Mouse (Mus musculus): Measurements from ENCODE around the gene Gpr18.
A peak's percentile ranks its signal among the peaks of the same experiment; 100 is the strongest.

Gene Gpr18

DNA sequence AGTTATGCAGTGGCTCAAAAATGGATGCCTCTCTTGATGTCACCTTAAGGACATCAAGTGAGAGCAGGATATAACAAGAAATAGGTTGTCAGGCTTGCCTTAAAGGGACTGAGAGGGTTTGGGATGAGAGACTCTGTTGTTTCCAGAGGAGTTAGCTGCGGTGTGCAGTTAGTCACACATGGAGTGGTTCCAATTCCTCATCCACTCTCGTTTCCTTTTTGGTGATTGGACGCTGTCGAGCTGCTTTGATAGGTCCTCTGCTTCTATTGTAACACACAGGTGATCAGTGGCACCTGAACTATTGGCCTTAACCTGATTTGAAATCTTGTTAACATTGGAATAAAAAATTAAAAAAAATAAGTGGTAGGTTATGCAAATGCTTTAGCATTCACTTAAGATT is 7.2 kb upstream of the Gpr18 start:
- no peak for DNase-seq (ENCODE audit: low spot score)

DNA sequence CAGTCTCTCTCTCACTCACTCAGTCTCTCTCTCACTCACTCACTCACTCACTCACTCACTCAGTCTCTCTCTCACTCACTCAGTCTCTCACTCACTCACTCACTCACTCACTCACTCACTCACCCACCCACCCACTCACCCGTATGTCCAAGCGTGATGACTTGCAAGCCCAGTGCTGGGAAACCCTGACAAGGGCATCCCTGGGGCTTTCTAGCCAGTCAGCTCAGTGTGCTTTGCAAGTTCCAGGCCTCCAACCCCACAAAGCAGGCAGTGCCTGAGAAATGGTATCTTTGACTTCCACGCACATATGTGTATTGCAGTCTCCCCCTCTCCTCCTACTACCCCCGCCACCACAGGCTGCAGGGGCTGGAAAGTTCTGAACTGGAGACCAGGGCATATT is 6.4 kb upstream of the Gpr18 start:
- DNase-seq (ENCODE audit: low spot score): no peak

DNA sequence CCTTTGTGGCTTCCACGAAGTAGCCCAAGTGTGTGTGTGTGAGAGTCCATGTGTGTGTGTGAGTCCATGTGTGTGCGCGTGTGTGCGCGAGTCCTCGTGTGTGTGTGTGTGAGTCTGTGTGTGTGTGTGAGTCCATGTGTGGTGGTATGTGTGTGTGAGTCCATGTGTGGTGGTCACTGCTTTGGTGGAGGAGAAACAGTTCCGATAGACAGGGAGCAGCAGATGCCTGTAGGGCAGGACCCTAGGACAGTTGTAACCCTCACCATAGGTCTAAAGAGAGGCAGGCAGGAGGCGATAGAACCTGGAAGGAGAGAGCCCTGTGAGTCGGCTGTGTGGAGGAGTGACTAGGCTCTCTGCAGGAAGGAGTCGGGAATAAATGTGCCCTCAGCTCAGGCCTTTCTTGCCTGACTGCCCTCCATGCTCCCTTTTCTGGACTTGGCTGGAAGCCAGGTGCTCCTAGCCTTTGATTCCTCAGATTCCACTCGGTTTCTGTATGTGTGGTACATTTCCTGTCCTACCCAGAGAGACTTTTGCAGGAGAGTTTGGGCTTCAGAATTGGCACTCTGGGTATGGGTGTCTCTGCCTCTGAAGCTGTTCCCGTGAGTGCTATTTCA is 5.0 kb upstream of the Gpr18 start:
- no peak for DNase-seq (ENCODE audit: low spot score)

DNA sequence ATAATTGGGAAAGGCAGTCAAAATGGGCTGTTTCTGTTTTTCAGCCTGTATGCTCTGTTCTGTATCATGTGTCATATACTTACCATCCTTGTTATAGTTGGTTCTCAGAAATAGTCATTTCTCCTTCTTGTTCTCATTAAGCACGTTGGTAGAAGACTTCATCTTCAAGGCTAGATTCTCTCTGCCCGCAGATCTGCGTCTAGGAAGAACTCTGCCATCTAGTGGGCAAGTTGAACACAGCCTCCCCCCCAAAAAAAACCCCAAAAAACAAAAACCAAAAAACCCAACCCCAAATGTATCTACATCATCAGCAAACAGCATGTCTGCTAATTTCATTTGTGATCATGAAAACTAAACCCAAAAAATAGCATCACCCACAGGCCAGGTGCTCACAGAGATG is 4.2 kb upstream of the Gpr18 start:
- peak; percentile 40 for DNase-seq (ENCODE audit: low spot score)

DNA sequence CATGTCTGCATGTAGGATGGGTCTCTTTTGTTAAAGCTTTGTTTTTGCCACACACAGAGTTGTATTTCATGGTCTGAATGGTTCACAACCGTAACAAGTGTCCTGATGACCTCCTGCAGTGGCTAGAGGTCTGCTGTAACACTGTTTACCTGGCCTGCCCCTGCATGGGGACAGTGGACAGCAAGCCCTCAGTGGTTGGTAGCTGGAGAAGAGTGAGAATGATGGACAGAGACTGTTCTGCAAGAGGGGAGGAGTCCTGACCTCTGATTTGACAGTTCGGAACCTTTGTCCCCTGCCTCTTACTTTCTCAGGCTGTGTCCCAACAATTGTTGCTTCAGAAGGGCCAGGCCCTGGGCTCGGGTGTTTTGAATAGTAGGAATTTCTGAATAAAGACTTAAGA is 2.7 kb upstream of the Gpr18 start:
- DNase-seq (ENCODE audit: low spot score): peak; percentile 46

DNA sequence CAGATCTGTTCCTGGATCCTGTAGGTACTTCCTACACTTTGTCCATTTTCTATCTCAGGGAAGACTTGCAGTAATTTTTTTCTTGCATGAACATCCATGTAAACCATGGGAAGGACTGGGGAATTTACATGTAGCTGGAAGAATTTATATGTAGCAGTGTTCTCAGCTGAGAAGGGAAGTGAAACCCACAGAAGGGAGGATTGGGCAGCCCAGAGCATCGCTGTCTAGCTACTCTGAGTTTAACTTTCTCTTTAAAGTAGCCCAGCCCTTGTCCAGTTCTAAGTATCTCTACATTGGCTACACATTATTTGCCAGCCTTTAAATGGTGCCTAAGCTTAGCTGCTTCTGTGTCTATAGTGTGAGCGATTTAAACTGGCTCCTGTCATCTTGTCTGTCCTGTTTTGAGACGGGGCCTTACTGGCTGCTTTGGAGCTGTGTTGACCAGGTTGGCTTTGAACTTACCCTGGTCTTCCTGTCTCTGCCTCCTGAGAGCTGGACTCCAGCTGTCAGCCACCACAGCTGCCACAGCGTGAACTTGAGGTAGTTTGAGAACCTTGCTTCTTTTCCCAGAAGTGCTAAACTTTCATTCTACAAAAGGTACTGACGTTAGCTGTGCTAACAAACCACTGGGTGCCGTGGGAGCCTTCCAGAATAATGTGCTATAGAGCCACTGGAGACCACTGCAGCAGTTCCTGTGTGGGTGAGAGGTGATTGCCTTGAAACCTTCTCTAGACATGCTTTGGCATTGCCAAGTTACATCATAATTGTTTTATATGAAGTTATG is 922 bp upstream of the Gpr18 start:
- DNase-seq (ENCODE audit: low spot score): no peak

DNA sequence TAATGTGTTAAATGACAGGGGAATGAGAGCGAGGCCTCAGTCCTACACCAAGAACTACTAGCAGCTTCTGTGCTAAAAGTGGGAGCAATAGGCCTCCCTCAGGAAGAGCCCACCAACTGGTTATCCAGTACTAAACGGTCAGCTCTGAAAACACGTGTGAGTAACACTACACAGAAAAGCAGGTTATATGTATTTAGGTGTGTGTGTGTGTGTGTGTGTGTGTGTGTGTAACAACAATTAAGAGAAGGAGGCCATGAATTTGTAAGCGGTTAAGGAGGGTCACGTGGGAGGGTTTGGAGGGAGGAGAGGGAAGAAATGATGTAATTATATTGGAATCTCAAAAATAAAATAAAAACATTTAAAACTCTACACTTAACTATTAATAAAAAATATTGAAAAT is 438 bp downstream of the Gpr18 start:
- no peak for DNase-seq (ENCODE audit: low spot score)

DNA sequence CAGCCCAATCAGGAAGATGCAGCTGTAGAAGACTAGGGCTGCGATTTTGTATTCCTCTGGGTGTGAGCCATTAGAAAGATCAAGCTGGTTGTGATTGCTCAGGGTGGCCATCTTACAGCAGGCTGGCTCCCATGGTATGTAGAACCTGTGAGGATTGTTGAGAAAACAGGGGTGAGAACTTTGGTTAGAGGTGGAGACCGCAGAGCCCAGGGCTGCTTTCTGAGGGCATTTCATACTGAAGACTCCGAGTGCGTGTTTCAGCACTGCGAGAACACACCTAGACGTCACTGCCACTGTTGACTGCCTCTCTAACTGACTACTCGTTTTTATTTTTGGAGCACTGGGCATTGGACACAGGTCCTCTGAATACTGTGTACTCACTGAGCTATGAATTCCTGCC is 3.1 kb downstream of the Gpr18 start:
- DNase-seq (ENCODE audit: low spot score): no peak

DNA sequence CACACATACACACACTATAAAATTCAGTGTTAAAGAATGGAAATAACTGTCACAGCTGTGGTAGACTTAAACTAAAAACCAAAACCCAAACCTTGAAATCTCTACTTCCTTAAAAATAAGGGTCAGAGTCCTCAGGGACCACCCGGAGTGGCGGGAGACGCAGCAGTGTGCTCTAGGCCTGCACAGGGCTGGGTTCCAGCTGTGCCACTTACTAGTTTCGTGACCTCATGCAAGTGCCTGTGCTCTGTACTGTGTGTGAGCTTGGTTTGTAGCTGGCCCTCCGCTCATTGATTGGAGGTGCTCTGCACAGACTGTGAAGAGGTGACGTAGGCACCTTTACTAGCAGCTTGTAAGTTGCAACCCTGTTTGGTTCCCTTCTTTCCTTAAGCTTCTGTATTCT is 5.7 kb downstream of the Gpr18 start:
- DNase-seq (ENCODE audit: low spot score): no peak

DNA sequence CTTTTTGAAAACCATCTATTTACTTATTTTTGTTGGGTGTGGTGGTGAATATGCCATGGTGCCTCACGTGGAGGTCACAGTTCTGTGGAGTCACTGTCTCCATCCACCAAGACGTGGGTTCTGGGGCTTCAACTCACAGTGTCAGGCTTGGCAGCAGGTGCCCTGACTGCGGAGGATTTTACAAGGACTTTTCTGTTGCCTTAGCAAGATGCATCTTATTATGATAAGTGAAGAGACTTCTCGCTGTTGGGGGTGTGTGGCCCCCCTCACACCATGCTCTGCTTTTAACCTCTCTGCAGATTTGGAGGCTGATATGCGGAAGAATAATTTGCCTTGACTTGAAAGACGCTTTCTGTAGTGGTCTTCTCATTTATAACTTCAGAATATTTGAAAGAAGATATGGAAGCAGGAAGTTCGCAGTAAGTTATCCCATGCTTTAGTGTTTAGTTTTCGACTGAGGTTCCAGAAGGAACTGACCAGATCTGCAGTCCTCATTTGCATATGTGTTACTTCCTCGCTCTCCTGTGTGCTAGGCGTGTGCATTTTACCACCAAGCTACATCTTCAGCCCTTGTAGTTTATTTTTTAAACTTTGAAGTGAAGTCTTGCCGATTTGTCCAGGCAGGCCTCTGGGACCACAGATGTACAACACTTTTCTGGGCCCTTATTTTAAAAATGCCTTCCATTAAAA is 8.4 kb downstream of the Gpr18 start:
- DNase-seq (ENCODE audit: low spot score): no peak

DNA sequence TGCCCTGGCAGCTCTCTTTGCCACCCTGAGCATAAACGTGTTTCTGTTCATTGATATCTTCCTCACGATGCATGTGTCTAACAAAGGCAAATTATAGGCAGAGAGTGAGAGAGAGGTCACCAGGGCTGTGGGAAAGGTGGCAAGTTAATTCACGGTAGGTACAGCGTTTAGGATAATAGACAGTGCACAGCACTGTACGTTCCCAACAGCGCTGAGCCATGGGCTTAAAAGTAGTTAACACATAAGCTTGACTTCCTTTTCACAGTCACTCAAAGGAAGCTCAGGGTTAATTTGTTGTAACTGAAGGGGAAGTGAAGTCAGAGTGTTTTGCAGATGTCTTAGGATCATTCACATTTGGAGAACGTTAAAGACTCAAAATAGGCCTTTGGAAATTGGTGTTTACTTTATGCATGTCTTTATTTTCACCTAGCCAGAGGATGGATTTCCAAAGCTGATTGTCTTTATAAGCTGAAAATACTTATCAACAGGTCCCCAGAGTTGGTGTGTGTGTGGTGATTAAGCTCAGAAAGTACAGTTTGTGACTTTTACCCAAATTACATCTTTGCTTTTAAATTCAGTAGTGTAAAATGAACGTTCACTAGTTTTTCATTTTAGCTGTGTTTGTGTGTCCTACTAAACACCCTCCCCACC is 9.1 kb downstream of the Gpr18 start:
- DNase-seq (ENCODE audit: low spot score): no peak

DNA sequence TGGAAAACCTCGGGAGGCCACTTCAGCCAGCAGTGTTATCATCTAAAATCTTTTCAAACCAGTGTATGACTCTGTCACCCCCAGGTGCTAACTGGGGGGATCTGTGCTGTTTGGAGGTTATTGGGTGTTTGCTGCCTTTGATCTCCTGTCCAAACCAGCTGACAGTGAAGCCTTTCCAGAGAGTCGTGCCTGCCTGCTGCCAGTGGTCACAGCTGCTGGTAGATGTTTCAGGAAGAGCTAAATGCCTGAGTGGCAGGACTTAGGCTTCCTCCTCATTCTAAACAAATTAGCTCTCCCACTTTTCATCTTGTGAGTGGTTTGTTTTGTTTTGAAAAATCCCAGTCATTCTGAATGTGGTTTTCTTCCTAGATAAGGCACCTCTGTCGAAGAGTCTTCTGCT is 10.8 kb downstream of the Gpr18 start:
- no peak for DNase-seq (ENCODE audit: low spot score)

DNA sequence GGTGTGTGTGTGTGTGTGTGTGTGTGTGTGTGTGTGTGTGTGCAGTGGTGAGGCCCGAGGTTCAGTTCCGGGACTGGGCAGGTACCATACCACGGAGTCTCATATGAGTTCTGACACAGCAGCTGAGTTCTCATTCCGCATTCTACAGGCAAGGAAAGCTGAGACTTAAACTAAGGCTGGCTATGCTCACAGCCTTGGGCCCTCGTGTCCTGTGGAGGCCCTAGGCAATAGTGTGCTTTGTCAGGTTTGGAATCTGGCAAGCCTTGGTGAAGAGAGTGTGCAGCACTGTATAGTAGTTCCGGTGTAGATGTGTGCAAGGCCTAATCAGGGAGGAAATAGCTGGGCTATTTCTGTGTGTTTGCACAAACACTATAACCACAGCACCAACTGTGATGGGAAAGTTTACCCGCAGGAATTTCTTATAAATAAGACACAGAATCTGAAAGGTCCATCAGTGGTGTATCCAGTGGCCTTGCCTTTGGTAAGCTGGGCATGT is 12.2 kb downstream of the Gpr18 start:
- no peak for DNase-seq (ENCODE audit: low spot score)

DNA sequence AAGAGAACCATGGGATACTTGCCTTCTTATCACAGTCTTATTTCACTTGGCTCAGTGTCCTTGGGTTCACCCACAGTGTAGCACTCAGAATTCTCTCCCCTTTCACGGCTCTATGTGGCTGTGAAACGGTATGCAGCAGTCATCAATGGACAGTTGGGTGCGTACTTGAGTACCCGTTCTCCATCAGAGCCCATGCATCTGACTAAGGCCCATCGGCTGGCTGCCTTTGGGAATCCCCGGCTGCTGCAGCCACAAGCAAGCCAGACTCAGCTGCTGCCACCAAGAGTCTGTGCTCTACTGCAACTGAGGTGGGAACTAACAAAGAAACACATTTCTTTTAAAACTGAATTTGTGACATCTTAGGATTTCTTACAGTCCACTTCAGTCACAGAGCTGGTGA is 14.1 kb downstream of the Gpr18 start:
- no peak for DNase-seq (ENCODE audit: low spot score)

DNA sequence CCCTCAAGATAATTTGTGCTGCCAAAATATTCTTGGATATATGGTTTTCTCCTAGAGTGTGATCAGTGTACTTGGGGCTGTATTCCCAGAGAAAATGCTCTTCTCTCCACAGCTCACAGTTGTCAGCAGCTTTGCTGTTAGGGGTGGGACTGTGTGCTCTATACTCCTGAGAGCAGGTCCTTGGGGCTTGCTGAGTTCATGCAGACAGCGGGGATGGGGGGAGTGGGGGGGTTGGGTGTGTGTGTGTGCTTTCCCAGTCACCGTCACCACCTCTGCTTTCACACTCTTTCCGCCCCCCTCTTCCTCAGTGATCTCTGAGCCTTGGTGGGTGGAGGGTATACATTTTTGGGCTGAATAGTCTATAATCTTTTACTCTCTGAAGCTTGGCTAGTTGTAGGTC is 16.5 kb downstream of the Gpr18 start:
- no peak for DNase-seq (ENCODE audit: low spot score)

DNA sequence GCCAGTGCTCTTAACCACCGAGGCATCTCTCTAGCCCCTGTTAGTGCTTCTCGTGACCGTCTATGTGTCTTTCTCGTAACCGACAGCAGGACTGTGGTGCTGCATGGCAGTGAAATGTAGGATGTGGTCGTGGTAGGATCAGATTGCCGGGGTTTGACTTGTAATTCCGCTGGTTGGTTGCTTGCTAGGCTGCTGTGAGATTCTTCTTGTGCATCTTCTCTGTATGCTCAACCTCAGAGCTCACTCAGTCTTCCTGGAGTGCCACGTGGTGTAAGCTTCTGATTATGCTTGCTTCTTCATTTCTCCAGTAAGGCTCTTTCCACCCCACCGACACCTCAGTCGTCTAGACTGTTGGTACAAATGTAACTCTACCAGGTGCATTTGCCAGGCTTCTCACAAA is 17.1 kb downstream of the Gpr18 start:
- DNase-seq (ENCODE audit: low spot score): no peak

DNA sequence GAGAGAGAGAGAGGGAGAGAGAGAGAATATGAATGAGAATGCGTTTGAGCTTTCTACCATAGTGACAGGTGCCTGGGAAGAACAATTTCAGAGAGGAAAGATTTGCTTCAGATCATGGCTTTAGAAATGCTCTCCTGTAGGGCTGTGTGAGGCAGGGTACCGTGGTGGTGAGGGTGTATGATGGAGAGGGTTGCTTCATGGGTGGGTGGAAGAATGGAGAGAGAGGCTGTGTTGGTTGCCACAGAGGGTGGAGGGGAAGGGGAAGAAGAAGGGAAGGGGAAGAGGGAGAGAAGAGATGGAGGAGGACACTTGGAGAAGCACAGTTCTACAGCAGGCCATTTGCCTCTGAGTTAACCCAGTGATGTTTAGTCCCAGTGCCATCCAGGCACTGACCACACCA is 17.8 kb downstream of the Gpr18 start:
- no peak for DNase-seq (ENCODE audit: low spot score)

DNA sequence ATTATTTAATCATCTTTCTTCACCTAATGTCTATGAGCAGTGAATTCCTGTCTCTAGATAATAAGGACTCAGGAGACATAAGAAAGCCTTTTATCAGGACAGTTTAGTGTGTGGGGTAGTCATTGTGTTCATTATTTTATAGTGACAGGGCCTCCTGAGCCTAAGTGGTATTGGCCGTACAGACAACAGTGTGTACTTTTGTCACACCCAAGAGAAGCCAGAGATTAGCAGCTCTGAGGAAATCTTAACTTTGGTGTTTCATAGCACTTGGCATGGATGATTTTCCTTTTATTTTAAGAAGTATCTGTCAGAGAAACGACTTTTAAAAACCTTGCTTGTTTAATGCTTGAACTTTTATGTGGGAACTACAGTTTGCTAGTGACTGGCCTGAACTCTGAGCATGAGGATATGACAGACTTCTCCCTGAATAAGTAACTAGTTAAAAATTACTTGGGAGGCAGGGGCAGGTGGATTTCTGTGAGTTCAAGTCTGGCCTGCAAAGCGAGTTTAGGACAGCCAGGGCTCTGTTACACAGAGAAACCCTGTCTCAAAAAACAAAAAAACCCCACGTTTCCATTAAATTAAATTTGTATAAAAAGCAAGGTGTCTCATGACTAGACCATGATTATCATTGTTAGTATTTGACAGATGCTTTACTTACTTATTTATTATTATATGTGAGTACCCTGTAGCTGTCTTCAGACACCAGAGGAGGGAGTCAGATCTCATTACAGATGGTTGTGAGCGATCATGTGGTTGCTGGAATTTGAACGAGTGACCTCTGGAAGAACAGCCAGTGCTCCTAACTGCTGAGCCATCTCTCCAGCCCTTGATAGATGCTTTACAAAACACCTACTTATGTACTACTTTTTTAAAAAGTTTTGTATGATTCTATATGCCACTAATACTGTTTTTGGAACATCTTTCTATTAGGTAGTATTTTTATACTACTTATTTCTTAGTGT is 19.2 kb downstream of the Gpr18 start:
- no peak for DNase-seq (ENCODE audit: low spot score)

DNA sequence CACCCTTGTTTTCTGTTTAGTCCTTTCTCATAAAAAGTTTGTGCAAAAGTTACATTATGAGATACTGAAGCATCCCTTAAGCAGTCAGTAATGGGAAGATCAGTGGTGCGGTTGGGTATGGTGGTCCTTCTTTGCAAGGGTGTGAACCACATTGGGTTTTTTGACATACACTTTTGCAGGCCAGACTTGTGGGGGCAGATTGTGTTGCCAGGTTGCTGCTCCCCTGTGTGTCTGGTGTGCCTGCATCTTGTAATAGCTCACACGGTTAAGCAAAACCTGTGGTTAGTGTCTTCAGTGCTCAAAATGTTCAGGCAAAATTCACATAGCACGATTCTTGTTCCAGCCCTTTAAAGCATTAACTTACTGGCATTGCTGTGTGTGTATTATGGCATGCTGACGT is 20.3 kb downstream of the Gpr18 start:
- no peak for DNase-seq (ENCODE audit: low spot score)

DNA sequence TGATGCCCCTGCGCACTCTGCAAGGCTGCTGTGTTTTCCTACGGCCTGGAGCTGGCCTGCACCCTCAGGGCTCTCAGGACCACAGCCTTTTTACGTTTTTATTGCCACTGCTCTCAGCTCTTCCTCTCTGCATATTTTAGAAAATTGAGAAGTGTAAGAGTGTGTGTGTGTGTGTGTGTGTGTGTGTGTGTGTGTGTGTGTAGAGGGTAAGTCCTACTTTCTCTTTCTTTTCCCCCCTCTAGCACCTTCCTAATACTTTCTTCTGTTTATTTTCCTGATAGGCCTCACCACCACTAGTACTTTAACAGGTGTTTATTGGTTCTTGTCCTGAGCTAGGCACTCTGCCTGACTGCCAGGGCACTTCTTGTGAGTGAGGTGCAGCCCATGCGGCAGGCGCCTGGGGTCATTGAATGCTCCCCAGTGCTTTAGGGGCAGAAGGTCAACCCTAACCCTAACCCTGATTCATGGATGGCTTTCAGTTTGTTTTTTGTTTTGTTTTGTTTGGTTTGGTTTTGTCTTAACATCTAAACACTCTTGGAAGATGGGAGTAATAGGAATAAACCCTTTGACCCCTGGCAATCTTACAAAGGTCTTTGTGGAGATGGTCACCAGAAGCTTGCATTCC is 21.0 kb downstream of the Gpr18 start:
- no peak for DNase-seq (ENCODE audit: low spot score)

DNA sequence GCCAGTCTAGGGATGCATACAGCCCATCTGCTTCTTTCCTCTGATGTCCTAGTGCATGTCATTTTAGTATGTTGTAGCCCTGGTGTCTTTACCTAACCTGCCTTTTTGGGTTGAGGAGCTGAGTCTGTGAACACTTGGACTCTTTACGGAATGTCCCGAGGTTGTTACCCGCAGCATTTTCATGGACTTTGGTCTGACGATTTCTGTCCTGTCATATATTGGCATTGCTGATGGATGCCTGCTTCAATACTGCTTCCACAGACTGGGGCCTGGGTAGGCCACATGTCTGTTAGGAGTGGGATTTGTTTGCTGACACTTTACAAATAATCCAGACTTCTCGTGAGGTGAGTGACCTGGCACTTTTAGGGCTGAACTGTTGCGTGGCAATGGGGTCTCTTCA is 21.8 kb downstream of the Gpr18 start:
- DNase-seq (ENCODE audit: low spot score): no peak

Measured in adipocyte (in vitro differentiated cells).